Mouse (Mus musculus): ENCODE data around the gene Hinfp. TPM values are rescaled to one million over a fixed set of nuclear protein-coding genes. Genes with fewer than 3 reads are reported as not detected.

The Hinfp gene
- total RNA-seq (2023): 10 to 100 TPM; 69.0 to 69.1 TPM

DNA sequence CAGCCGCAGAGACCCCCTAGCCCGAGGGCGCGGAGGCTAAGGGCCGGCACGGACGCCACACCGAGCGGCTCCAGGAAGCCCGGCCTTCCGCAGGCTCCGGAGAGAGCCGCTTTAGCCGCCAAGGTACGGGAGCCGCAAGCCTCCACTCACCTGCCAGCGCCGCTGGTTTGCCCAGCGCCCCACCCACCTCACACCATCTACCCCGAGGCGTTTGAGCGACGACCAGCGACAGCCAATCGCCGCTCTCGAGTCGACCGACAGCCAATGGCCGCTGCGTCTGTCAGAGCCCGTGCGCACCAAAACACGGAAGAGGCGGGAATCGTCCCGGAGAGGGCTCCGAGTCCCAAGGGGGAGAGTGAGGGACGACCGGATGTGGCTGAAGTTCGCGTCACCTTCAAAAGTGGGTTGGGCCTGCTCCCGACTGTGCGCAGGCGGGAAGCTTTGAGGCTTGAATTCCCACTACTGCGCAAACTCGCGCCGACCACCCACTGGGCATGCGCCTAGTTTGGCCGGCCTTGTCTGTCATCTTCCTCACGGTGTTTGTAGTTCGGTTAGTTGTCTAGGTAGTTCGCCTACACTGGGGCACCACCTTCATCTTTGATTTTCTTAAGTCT, at the start of gene Hinfp:
Gene Hinfp (minus strand): TSS at position 206 of the 614 bp plus-strand sequence.

DNA sequence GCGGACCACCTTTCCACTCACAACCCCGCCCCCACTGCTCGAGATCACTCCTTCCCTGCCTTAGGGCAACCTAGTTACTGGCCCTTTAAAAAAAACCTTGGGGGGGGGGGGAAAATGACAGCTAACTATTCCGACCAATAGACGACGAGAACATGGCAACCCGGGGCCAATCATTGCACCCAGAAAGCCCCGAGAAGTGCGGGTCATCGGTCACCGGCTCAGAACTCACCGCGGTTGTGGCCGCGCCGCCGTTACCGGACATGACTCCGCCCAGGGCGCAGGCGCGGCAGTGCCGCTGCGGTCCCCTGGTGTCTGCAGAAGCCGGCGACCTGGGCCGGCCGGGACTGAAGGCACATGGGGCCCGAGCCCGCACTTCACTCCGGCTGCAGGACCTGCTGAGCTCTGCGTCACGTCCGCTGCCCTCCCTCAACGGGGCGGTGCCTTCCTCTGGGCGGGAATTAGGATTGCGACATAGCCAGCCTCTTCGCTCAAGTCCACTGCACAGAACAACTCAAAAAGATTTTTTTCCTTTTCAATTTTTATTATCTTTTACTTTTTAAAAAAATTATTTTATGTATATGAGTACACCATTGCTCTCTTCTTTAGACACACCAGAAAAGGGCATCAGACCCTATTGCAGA, 38.4 kb upstream of the Hinfp start, which contains the start of gene Hmbs:
Gene Hmbs (minus strand): TSS at position 448 of the 641 bp plus-strand sequence.

GRCm38 (mm10) chr9:44334396-44335330, 29.2 kb upstream of the Hinfp start, which contains the start of gene H2afx:
Gene H2afx, plus strand, starts transcription at chr9:44334694.

GRCm38 (mm10) chr9:44325768-44326370, 20.4 kb upstream of the Hinfp start, which contains the start of gene Dpagt1:
Gene Dpagt1, plus strand, starts transcription at chr9:44326019.

DNA sequence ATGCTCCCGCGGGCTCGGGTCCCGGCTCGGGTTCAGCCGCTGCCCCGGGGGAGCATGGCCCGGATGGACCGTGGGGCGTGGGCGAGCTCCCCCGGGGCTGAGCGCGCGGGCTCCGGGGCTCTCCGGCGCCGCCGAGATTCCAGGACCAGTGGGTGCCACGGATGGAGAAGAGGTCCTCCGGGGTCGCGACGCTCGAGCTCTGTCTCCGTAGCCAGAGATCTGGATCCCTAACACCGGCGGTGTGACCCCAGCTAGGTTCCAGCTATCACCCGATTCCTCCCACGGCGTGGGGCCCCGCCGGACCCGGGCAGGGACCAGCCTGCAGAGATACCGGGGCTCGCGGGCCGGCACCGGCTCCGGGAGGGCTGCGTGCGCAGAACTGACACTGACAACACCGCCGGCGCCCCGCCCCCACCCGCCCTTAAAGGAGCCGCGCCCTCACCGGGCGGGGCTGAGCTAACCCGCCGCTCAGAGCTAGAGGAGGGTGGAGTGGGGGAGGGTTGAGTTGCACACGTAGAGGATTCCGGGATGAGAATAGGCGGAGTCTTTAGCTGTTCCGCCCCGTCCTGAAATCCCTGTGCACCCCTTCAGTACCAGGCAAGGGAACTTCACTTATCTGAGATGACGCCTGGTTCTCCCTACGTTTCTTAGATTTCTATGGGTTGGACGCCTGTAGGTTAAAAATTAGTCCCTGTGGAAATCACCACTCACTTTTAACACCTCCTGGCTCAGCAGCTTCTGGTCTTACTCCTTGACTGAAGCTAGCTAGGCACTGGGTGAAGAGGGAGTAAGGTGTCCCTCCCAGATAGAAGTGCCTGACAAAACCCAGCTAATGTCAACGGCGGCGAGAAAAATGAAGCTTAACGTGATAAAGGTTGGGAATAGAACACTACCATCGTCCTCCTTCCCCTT, 14.7 kb upstream of the Hinfp start, which contains the start of gene C2cd2l:
Gene C2cd2l (minus strand): TSS at position 399 of the 912 bp plus-strand sequence.

DNA sequence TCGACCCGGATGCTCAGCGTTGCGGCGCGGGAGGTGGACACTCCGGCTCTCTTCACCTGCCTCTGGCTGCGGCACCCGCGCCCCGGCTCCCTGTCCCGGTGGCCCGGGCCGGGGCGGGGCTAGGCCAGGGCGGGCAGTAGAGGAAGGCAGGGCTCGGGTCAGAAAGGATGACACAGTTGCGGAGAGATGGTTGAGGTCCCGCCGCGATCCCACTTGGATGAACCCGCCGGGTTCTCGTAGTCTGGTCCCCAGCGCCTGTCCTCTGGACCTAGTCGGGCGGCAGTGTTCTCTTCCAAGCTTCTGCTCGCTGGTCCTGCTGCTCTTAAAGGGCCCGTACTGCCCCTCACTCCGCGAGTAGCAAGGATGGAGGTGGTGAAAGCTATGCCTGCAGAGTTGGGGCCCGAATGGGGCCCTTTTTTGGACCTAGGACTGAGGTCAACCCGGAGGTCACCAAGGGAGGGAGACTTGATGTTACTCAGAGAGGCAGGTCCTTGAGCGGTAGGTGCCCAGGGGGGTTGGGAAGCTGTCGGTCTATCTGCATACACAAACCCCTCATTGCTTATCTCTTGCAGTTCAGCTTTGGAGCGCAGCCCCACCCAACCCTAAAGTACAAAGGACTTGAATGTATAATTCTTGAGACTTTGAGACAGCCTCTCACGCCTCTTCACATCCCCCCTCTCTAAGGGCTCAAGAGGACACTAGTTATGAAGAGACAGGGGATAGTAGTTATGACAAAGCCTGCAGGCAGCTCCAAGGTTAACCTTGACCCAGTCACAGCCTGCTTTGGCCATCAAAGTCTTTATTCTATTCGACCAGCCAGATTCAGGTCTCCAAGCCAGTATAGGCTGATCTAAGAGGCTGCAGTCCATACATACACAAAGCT, 17.2 kb downstream of the Hinfp start, which contains the start of gene Abcg4:
Gene Abcg4 (minus strand): TSS at position 540 of the 883 bp plus-strand sequence.

GRCm38 (mm10) chr9:44268432-44268831, 37.0 kb downstream of the Hinfp start, which contains the start of gene Nlrx1:
Gene Nlrx1, minus strand, starts transcription at chr9:44268599.

GRCm38 (mm10) chr9:44251314-44251713, 54.2 kb downstream of the Hinfp start, which contains the start of gene Pdzd3:
Gene Pdzd3, minus strand, starts transcription at chr9:44251471.

Other genes with a start within 250 kb of the Hinfp start
- 10 to 100 TPM in 1 of 2 experiments, 1 to 10 TPM in 1; 2.6 to 10.8 TPM for gene Usp2, start 238.7 kb downstream of the Hinfp start, total RNA-seq (2023)
- gene Mfrp, start 203.9 kb downstream of the Hinfp start, total RNA-seq (2023): under 1 TPM in 1 of 2 experiments, not detected in 1; 0.24 TPM
- not detected for gene C1qtnf5, start 198.4 kb downstream of the Hinfp start, total RNA-seq (2023)
- gene Gm49380, start 192.2 kb downstream of the Hinfp start, total RNA-seq (2023): not detected
- gene Rnf26, start 192.2 kb downstream of the Hinfp start, total RNA-seq (2023): 10 to 100 TPM; 20.3 to 24.1 TPM
- gene Mcam, start 171.2 kb downstream of the Hinfp start, total RNA-seq (2023): 1 to 10 TPM in 1 of 2 experiments, under 1 TPM in 1; 0.53 to 1.1 TPM
- 100 to 1,000 TPM; 147 to 153 TPM for gene Cbl, start 71.6 kb downstream of the Hinfp start, total RNA-seq (2023)
- gene Ccdc153, start 65.0 kb downstream of the Hinfp start, total RNA-seq (2023): not detected
- not detected for gene Pdzd3, start 54.2 kb downstream of the Hinfp start, total RNA-seq (2023)
- 1 to 10 TPM; 4.1 to 4.4 TPM for gene Nlrx1, start 37.1 kb downstream of the Hinfp start, total RNA-seq (2023)
- gene Abcg4, start 17.1 kb downstream of the Hinfp start, total RNA-seq (2023): not detected
- gene C2cd2l, start 14.6 kb upstream of the Hinfp start, total RNA-seq (2023): 10 to 100 TPM; 19.9 to 22.5 TPM
- gene Dpagt1, start 20.3 kb upstream of the Hinfp start, total RNA-seq (2023): 10 to 100 TPM; 10.5 to 11.6 TPM
- gene H2afx, start 29.0 kb upstream of the Hinfp start, total RNA-seq (2023): 10 to 100 TPM; 38.2 to 42.1 TPM
- 10 to 100 TPM; 22.0 to 24.0 TPM for gene Hmbs, start 38.6 kb upstream of the Hinfp start, total RNA-seq (2023)
- 10 to 100 TPM; 65.8 to 68.3 TPM for gene Vps11, start 56.0 kb upstream of the Hinfp start, total RNA-seq (2023)
- 10 to 100 TPM; 88.3 to 93.5 TPM for gene Hyou1, start 73.8 kb upstream of the Hinfp start, total RNA-seq (2023)
- 10 to 100 TPM; 22.9 to 26.0 TPM for gene Slc37a4, start 91.2 kb upstream of the Hinfp start, total RNA-seq (2023)
- 1,000 to 10,000 TPM; 2,410 to 2,500 TPM for gene Rps25, start 101.5 kb upstream of the Hinfp start, total RNA-seq (2023)
- 10 to 100 TPM; 64.2 to 64.3 TPM for gene Trappc4, start 101.9 kb upstream of the Hinfp start, total RNA-seq (2023)
- 10 to 100 TPM; 49.3 to 53.9 TPM for gene Ccdc84, start 112.9 kb upstream of the Hinfp start, total RNA-seq (2023)
- gene Foxr1, start 135.5 kb upstream of the Hinfp start, total RNA-seq (2023): not detected
- gene Upk2, start 149.3 kb upstream of the Hinfp start, total RNA-seq (2023): not detected
- gene Bcl9l, start 177.2 kb upstream of the Hinfp start, total RNA-seq (2023): 100 to 1,000 TPM in 1 of 2 experiments, 10 to 100 TPM in 1; 95.2 to 106 TPM

All from B cell, adult 67 days (primary cell).